ENCODE assay signal across 8 mouse cellular contexts in genomic region chr7:66820034-66820433, GRCm38 (mm10). TPM values are rescaled to one million over a fixed set of nuclear protein-coding genes. Genes with fewer than 3 reads are reported as not detected.
A peak's percentile ranks its signal among the peaks of the same experiment; 100 is the strongest.
DNase-seq lines count a peak whose midpoint lies in the region; ATAC-seq and TF ChIP-seq lines count a peak whose summit lies in the region.

No protein-coding gene starts in this region.

- no peak overlapping the region for H3K27ac ChIP-seq in forebrain, embryonic 10.5 days
- H3K27ac ChIP-seq in forebrain, embryonic 13.5 days: no peak overlapping the region
- no peak overlapping the region for H3K27ac ChIP-seq in midbrain, embryonic 10.5 days (replicated peaks)
- no peak overlapping the region for H3K27ac ChIP-seq in midbrain, embryonic 15.5 days

- intact Hi-C loops in gastrocnemius, postnatal 14 days (cut with DNase I; ENCODE audit: low total_unique reads): no loop called here

- WGBS in forebrain, embryonic 10.5 days: 23% methylated on average over 6 of the region's 6 CpGs
- 29% methylated on average over 6 of the region's 6 CpGs for WGBS in forebrain, embryonic 13.5 days
- 27% methylated on average over 6 of the region's 6 CpGs for WGBS in midbrain, embryonic 10.5 days
- 28% methylated on average over 6 of the region's 6 CpGs for WGBS in midbrain, embryonic 15.5 days
- 34% methylated on average over 6 of the region's 6 CpGs for WGBS in lung, adult 2 months

- H3K27me3 ChIP-seq in forebrain, embryonic 10.5 days (ENCODE audit: poor library complexity, severe bottlenecking): no peaks in the 10 kb centered on the region
- H3K27me3 ChIP-seq in forebrain, embryonic 13.5 days: no peaks in the 10 kb centered on the region
- H3K27me3 ChIP-seq in midbrain, embryonic 10.5 days (ENCODE audit: low read depth, poor library complexity, severe bottlenecking): no peaks in the 10 kb centered on the region
- no peaks in the 10 kb centered on the region for H3K27me3 ChIP-seq in midbrain, embryonic 15.5 days (replicated peaks)

- no peaks in the 10 kb centered on the region for H3K4me1 ChIP-seq in forebrain, embryonic 10.5 days
- no peaks in the 10 kb centered on the region for H3K4me1 ChIP-seq in forebrain, embryonic 13.5 days
- no peaks in the 10 kb centered on the region for H3K4me1 ChIP-seq in midbrain, embryonic 10.5 days
- H3K4me1 ChIP-seq in midbrain, embryonic 15.5 days: no peaks in the 10 kb centered on the region
- H3K4me1 ChIP-seq in lung, adult 2 months (ENCODE audit: control insufficient read depth, insufficient read depth, low read length): no peaks in the 10 kb centered on the region

- no peaks in the 10 kb centered on the region for H3K9me3 ChIP-seq in forebrain, embryonic 10.5 days
- no peaks in the 10 kb centered on the region for H3K9me3 ChIP-seq in forebrain, embryonic 13.5 days (replicated peaks)
- H3K9me3 ChIP-seq in midbrain, embryonic 10.5 days (replicated peaks): no peaks in the 10 kb centered on the region
- no peaks in the 10 kb centered on the region for H3K9me3 ChIP-seq in midbrain, embryonic 15.5 days

- H3K36me3 ChIP-seq in forebrain, embryonic 10.5 days (replicated peaks): no peaks in the 10 kb centered on the region
- no peaks in the 10 kb centered on the region for H3K36me3 ChIP-seq in forebrain, embryonic 13.5 days (ENCODE audit: poor library complexity, severe bottlenecking)
- H3K36me3 ChIP-seq in midbrain, embryonic 10.5 days: no peaks in the 10 kb centered on the region
- no peaks in the 10 kb centered on the region for H3K36me3 ChIP-seq in midbrain, embryonic 15.5 days (replicated peaks)

- DNase-seq in forebrain, embryonic 10.5 days (ENCODE audit: extremely low spot score, low spot score): peak; percentile 30
- peak; percentile 36 for DNase-seq in midbrain, embryonic 10.5 days (ENCODE audit: low spot score)
- DNase-seq in ZHBTc4 (ENCODE audit: low read depth, low spot score): peak; percentile 32
- peak; percentile 41 for DNase-seq in gastrocnemius, postnatal 14 days
- peak; percentile 50 for DNase-seq in lung, adult 2 months
- DNase-seq in thymus, postnatal 25 days: peak; percentile 80

- peak; percentile 99 for TF ChIP-seq CTCF in lung, adult 2 months (IDR thresholded peaks at IDR 0.05; ENCODE audit: insufficient read depth, low read length)

- H3K4me3 ChIP-seq in forebrain, embryonic 10.5 days: no peak overlapping the region
- no peak overlapping the region for H3K4me3 ChIP-seq in forebrain, embryonic 13.5 days
- H3K4me3 ChIP-seq in midbrain, embryonic 10.5 days: no peak overlapping the region
- no peak overlapping the region for H3K4me3 ChIP-seq in midbrain, embryonic 15.5 days
- H3K4me3 ChIP-seq in lung, adult 2 months (replicated peaks; ENCODE audit: extremely low read depth, low read depth, low read length): no peak overlapping the region

- no peak overlapping the region for H3K9ac ChIP-seq in forebrain, embryonic 13.5 days
- H3K9ac ChIP-seq in midbrain, embryonic 15.5 days: no peak overlapping the region

- H3K4me2 ChIP-seq in forebrain, embryonic 13.5 days: no peak overlapping the region
- H3K4me2 ChIP-seq in midbrain, embryonic 15.5 days: no peak overlapping the region

- no peak for TF ChIP-seq POLR2A in lung, adult 2 months (IDR thresholded peaks at IDR 0.05; ENCODE audit: borderline replicate concordance, extremely low read depth, low read depth, low read length)

- ATAC-seq in forebrain, embryonic 13.5 days: no peak
- no peak for ATAC-seq in midbrain, embryonic 15.5 days (replicated peaks)

RNA-seq across cellular contexts. Expression of gene Adamts17, which starts 19.5 kb away (rescaled TPM):
- 0.89 and 1.1 TPM in 2 replicates for polyA plus RNA-seq in forebrain, embryonic 10.5 days (2016; fragmentation: Nextera tagmentation; extraction: Ambion mirVana)
- 1.5 and 1.9 TPM in 2 replicates for polyA plus RNA-seq in forebrain, embryonic 13.5 days (2015; fragmentation: Nextera tagmentation; extraction: Ambion mirVana)
- 0.62 and 0.75 TPM in 2 replicates for polyA plus RNA-seq in midbrain, embryonic 10.5 days (2016; fragmentation: Nextera tagmentation; extraction: Ambion mirVana)
- 3.1 and 3.7 TPM in 2 replicates for polyA plus RNA-seq in midbrain, embryonic 15.5 days (2015; fragmentation: Nextera tagmentation; extraction: Ambion mirVana)
- total RNA-seq in gastrocnemius, postnatal 14 days (2021): 10 to 100 TPM in 1 of 2 experiments, 1 to 10 TPM in 1; 5.5 to 10.6 TPM
- polyA plus RNA-seq in lung, adult 2 months (2012; rRNA removed): 7.2 and 7.5 TPM in 2 replicates

Comparison
In these comparisons a context has a peak if more than half of its experiments do, and no peak if none do; other contexts are left out.
1. DNase-seq: peak in every context shown above with its lines; median percentile 80 in thymus, postnatal 25 days; 50 in lung, adult 2 months; 41 in gastrocnemius, postnatal 14 days; 36 in midbrain, embryonic 10.5 days; 32 in ZHBTc4; 30 in forebrain, embryonic 10.5 days.